Mouse (Mus musculus) megakaryocyte, embryonic 14.5 days (primary cell): ENCODE results near the gene Ptger1.

Experiments used
- FLI1 ChIP-seq: IDR thresholded peaks from 2 replicates; pipeline ENCODE4 v1.6.1; 2012; ENCODE audit warnings: low read length, inconsistent platforms, mixed read lengths
- GATA1 ChIP-seq: IDR thresholded peaks from 3 replicates; pipeline ENCODE4 v1.6.1; 2012; ENCODE audit warnings: mixed read lengths, low read length, inconsistent platforms, borderline replicate concordance

- TF ChIP-seq FLI1 (no peak), GATA1 (no peak)
Observed at GRCm38 (mm10) chr8:83621691-83622388, 44.6 kb upstream of the Ptger1 start.
